Mouse (Mus musculus) brain, adult 2 months (tissue): ENCODE results near the gene Tex50.
"Not testable (repeated sequence)": the region's sequence is repeated elsewhere in the genome, so short reads cannot be mapped to it uniquely, and the experiment has no call there.

Experiments
- DNase-seq: peaks from one replicate; pipeline ENCODE4 v3.0.0; 2011; ENCODE audit warnings: low read depth, low spot score

Tex50 gene

GRCm38 (mm10) chr1:161159214-161159613, at the start of gene Tex50:
Tex50 (minus strand) TSS chr1:161159314.
- no peak for DNase-seq

- no peak for DNase-seq
Measured at GRCm38 (mm10) chr1:161199856-161200255, 40.7 kb upstream of the Tex50 start.

GRCm38 (mm10) chr1:161196364-161196763, 37.2 kb upstream of the Tex50 start:
- not testable (repeated sequence) for DNase-seq

GRCm38 (mm10) chr1:161195541-161196351, 36.6 kb upstream of the Tex50 start:
- DNase-seq: peak; percentile 87

GRCm38 (mm10) chr1:161190253-161190910, 31.3 kb upstream of the Tex50 start:
- no peak for DNase-seq

GRCm38 (mm10) chr1:161185431-161185830, 26.3 kb upstream of the Tex50 start:
- no peak for DNase-seq

GRCm38 (mm10) chr1:161183677-161184076, 24.6 kb upstream of the Tex50 start:
- no peak for DNase-seq

GRCm38 (mm10) chr1:161182386-161182785, 23.3 kb upstream of the Tex50 start:
- DNase-seq: no peak

- peak; percentile 68 for DNase-seq
Measured at GRCm38 (mm10) chr1:161180674-161181073, 21.6 kb upstream of the Tex50 start.

GRCm38 (mm10) chr1:161170651-161171050, 11.5 kb upstream of the Tex50 start:
- peak; percentile 79 for DNase-seq

GRCm38 (mm10) chr1:161160266-161160665, 1.2 kb upstream of the Tex50 start:
- no peak for DNase-seq

- no peak for DNase-seq
Measured at GRCm38 (mm10) chr1:161156546-161156945, 2.6 kb downstream of the Tex50 start.

GRCm38 (mm10) chr1:161151098-161151497, 8.0 kb downstream of the Tex50 start:
- DNase-seq: no peak

- no peak for DNase-seq
Measured at GRCm38 (mm10) chr1:161147888-161148287, 11.2 kb downstream of the Tex50 start.

GRCm38 (mm10) chr1:161145611-161146010, 13.5 kb downstream of the Tex50 start:
- peak; percentile 40 for DNase-seq

- DNase-seq: peak; percentile 58
Measured at GRCm38 (mm10) chr1:161143216-161143615, 15.9 kb downstream of the Tex50 start.

- DNase-seq: peak; percentile 80
Measured at GRCm38 (mm10) chr1:161142531-161143159, 16.5 kb downstream of the Tex50 start, which contains the start of gene Ankrd45. Ankrd45 (plus strand) TSS chr1:161142691.

- no peak for DNase-seq
Measured at GRCm38 (mm10) chr1:161140026-161140762, 18.9 kb downstream of the Tex50 start.

GRCm38 (mm10) chr1:161139496-161139895, 19.6 kb downstream of the Tex50 start:
- no peak for DNase-seq

- peak; percentile 98 for DNase-seq
Measured at GRCm38 (mm10) chr1:161130726-161131664, 28.1 kb downstream of the Tex50 start, which contains the start of gene Klhl20. Klhl20 (minus strand) TSS chr1:161131511.
